Mouse (Mus musculus) embryonic fibroblast, embryonic 13.5 days (primary cell): ENCODE measurements at regions not wholly inside any gene's neighbourhood (a gene's known extent, or its start where the extent isn't known, plus 50 kb on each side); places are given as distances from the start of the nearest gene placed in this dataset.

ENCODE experiments used
- H3K27ac ChIP-seq: 2 replicates; pipeline ENCODE4 v1.5.1; 2012; ENCODE audit warnings: low read length, control low read depth, inconsistent platforms; ENCODE audit not compliant: insufficient read depth
- H3K4me1 ChIP-seq: 2 replicates; pipeline ENCODE4 v1.6.1; 2011; ENCODE audit warnings: low read length; ENCODE audit not compliant: control insufficient read depth, insufficient read depth
- H3K4me3 ChIP-seq: 2 replicates; pipeline ENCODE4 v1.5.1; 2011; ENCODE audit warnings: mild to moderate bottlenecking, control low read depth, low read length; ENCODE audit not compliant: insufficient read depth
- CTCF ChIP-seq: IDR thresholded peaks from 2 replicates; pipeline ENCODE4 v1.5.1; 2011; ENCODE audit warnings: mild to moderate bottlenecking, control low read depth, low read length, moderate library complexity, borderline replicate concordance; ENCODE audit not compliant: insufficient read depth
- POLR2A ChIP-seq: IDR thresholded peaks from 2 replicates; pipeline ENCODE4 v1.6.1; 2011; ENCODE audit warnings: low read depth, mild to moderate bottlenecking, control low read depth, low read length, moderate library complexity

DNA sequence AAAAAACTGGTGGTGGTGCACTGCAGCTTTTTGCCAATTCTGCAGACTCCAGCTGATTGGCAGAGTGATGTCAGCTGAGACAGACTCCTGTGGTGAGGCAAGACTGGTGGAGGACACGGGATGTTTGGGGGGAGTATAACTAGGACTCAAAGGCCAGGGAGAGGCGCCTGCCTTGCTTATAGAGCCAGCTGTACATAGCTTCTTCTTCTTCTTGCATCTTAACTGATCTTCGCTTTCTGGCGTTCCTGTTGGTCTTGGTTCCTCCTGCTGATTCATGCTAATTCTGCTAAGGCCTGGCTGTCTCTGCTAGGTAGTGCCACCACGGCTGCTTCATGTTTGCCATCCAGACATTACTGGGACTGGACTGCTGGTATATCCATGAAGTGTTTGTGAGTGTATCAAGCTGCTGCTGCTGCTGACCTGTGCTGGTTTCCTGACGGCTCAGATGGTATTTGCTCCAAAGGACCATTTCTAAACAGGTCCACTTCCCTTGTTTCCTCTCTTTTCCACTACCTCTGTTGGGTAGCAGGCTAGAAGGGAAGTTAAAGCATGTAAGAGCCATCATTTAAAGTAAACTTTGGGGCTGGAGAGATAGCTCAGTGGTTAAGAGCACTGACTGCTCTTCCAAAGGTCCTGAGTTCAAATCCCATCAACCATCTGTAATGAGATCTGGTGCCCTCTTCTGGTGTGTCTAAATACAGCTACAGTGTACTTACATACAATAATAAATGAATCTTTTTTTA, 53.2 kb upstream of the Eml4 start:
- TF ChIP-seq POLR2A (no peak), CTCF (no peak)
- H3K4me1 ChIP-seq = no peaks in the 10 kb centered on the region
- H3K27ac ChIP-seq = no peak overlapping the region
- no peak overlapping the region for H3K4me3 ChIP-seq
